Mouse (Mus musculus): ENCODE measurements at regions not wholly inside any gene's neighbourhood (a gene's known extent, or its start where the extent isn't known, plus 50 kb on each side); places are given as distances from the start of the nearest gene placed in this dataset.

DNA sequence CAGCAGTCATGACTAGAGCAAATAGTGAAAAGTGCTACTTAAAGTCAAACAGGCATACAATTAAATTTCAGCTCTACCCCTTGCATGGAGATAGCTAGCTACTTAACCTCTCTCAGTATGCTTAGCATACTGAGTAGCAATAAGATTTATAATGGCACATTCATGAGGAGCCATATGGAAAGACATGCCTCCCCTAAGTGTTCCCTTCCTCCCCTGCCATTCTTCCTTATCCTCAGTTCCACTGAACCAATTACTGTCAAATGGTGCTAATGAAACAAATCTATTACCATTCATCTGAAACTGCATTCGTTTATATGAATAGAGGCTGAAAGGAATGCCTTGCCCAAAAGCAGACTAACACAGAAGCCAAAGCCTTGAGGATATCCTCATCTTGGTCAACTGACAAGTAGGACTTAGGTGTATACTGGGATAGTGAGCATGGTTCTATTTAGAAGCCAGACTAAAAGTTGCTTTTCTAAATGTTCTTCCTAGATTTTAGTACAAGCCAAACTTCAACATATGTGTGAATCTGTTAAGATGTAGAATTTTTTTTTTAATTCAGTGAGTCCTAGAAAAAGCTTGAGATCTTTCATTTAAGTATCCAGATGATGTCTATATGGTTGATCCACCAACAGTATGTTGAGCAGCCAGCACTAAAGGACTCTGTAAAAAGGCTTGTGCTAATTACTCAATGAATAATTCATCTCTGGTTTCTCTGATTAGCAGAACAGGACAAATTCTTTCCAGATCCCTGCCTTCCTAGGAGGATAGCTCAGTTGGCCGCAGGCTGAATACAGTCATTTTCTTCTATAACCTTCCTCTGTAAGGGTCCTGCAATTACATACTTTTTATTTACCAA lies 368.7 kb downstream of the Tmem135 start:
- DNase-seq (ENCODE audit: low spot score) (no peak), ATAC-seq (ENCODE audit: low FRiP score, low TSS enrichment) (no peak)
- Histone ChIP-seq H3K9ac (ENCODE audit: low read length) (no peak overlapping the region), H3K27ac (replicated peaks) (no peak overlapping the region), H3K9me3 (ENCODE audit: control insufficient read depth, low read length) (no peaks in the 10 kb centered on the region), H3K4me3 (ENCODE audit: low read depth, low read length) (no peak overlapping the region), H3K36me3 (ENCODE audit: control insufficient read depth, insufficient read depth, low read length) (no peaks in the 10 kb centered on the region), H3K4me1 (replicated peaks; ENCODE audit: control insufficient read depth, insufficient read depth) (no peaks in the 10 kb centered on the region), H3K4me2 (replicated peaks; ENCODE audit: low read depth) (no peak overlapping the region), H3K27me3 (ENCODE audit: control insufficient read depth, insufficient read depth, low read length) (no peaks in the 10 kb centered on the region)
- 66% methylated on average over 2 of the region's 2 CpGs for WGBS
- TF ChIP-seq CTCF (IDR thresholded peaks at IDR 0.05; ENCODE audit: low read depth) (no peak), EP300 (optimal IDR thresholded peaks at IDR 0.05) (no peak)

DNA sequence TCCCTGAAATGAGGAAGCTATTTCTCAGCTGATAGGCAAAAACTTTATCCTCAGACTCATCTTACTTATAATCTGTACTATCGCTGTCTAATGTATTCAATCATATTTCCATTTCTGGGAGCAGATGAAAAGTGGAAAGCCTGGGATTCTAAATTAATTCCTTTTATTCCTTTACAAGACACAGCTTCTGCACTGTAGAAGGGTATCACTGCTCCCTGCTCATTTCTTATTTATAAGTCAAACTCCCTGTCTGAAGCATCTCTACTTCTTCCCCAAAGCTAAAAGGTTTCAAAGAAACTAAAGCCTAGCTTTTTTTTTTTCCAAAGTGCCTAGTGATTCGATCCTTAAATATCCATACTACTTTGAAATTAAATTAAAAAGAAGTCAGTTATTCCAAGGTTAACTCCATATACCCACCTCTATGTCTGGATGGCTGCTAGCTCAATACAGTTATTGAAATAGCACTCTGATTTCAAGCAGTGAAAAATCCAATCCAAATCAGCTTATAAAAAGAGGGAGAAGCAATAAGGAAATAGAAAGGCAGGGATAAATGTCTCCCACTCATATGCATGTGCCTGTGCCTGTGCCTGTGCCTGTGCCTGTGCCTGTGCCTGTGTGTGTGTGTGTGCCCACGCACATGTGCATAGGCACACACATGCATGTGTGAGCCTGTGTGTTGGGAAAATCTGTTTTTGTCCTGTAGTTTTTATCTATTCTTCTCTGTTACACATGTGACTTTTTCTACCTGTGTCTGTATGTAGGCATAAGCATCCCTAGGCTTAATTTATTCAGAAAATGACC lies 380.6 kb downstream of the Tmem135 start:
- no peak overlapping the region for H3K4me2 ChIP-seq (replicated peaks; ENCODE audit: low read depth)
- no peak overlapping the region for H3K9ac ChIP-seq (ENCODE audit: low read length)
- no peak overlapping the region for H3K27ac ChIP-seq (replicated peaks)
- H3K9me3 ChIP-seq (ENCODE audit: control insufficient read depth, low read length) = no peaks in the 10 kb centered on the region
- H3K4me3 ChIP-seq (ENCODE audit: low read depth, low read length) = no peak overlapping the region
- DNase-seq (ENCODE audit: low spot score) (no peak), ATAC-seq (ENCODE audit: low FRiP score, low TSS enrichment) (no peak)
- no peaks in the 10 kb centered on the region for H3K36me3 ChIP-seq (ENCODE audit: control insufficient read depth, insufficient read depth, low read length)
- TF ChIP-seq CTCF (IDR thresholded peaks at IDR 0.05; ENCODE audit: low read depth) (no peak), EP300 (optimal IDR thresholded peaks at IDR 0.05) (no peak)
- H3K4me1 ChIP-seq (replicated peaks; ENCODE audit: control insufficient read depth, insufficient read depth) = no peaks in the 10 kb centered on the region
- 92% methylated on average over 3 of the region's 3 CpGs for WGBS
- no peaks in the 10 kb centered on the region for H3K27me3 ChIP-seq (ENCODE audit: control insufficient read depth, insufficient read depth, low read length)

DNA sequence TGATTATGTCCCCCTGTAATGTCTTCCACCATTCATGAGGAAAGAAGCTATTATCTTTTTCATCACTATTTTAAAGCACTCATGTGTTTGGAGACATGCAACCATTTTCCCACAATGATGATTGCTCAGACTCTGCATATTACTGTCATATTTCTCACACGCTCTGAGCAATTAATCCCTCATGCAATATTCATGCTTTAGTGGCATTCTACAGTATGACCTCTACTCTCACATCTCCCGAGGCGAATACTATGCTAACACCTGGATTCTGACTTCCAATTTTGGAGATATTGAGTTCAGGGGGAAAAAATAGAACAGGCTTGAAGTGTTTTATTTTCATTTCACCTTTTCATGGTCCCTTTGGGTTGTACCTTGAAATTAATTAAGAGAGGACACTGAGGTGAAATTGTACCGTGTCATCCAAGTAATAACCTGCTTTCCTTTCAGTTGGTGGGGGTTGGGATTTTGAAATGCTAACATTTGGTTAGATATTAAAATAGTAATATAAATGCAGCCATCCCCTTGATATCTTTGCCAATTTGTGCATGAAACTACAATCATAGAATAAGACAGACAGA lies 405.1 kb downstream of the Tmem135 start:
- ATAC-seq (ENCODE audit: low FRiP score, low TSS enrichment) = no peak
- 79% methylated on average over 4 of the region's 4 CpGs for WGBS
- Histone ChIP-seq H3K4me1 (replicated peaks; ENCODE audit: control insufficient read depth, insufficient read depth) (no peaks in the 10 kb centered on the region), H3K4me2 (replicated peaks; ENCODE audit: low read depth) (no peak overlapping the region), H3K9ac (ENCODE audit: low read length) (no peak overlapping the region), H3K36me3 (ENCODE audit: control insufficient read depth, insufficient read depth, low read length) (no peaks in the 10 kb centered on the region), H3K4me3 (ENCODE audit: low read depth, low read length) (no peak overlapping the region), H3K27me3 (ENCODE audit: control insufficient read depth, insufficient read depth, low read length) (no peaks in the 10 kb centered on the region), H3K9me3 (ENCODE audit: control insufficient read depth, low read length) (no peaks in the 10 kb centered on the region), H3K27ac (replicated peaks) (no peak overlapping the region)
- TF ChIP-seq EP300 (optimal IDR thresholded peaks at IDR 0.05) (no peak), CTCF (IDR thresholded peaks at IDR 0.05; ENCODE audit: low read depth) (no peak)
- no peak for DNase-seq (ENCODE audit: low spot score)

DNA sequence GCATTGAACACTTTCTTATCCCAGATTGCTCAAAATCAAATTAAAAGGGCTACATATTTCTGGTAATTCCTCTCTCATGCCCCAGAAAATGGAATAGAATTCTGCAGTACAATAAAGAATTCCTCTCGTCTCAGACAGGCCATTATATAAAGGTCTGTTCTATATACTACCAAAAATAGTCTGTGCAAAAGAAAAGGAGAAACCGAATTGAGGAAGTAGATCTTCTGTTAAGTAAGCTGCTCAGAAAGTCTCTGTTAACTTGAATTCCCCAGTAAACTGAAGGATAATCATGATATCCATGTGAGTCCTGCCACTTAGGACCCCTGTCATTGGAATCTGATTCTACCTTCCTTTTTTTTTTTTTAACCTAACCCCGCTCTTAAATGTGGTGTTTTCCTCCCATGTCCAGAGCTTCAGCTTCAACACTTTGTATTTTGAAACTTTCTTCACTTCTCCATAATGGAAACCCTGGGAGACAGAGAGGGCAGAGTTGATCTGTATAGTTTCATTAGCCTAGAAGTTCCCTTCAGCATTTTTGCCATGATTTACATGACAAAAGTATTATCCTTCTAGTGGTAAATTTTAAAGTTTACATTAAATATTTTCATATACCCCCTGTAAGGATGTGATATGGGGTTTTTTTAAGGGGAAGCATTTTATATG lies 406.1 kb downstream of the Tmem135 start:
- ATAC-seq (ENCODE audit: low FRiP score, low TSS enrichment) (no peak), DNase-seq (ENCODE audit: low spot score) (no peak)
- no peak overlapping the region for H3K4me2 ChIP-seq (replicated peaks; ENCODE audit: low read depth)
- H3K9ac ChIP-seq (ENCODE audit: low read length) = no peak overlapping the region
- no peaks in the 10 kb centered on the region for H3K27me3 ChIP-seq (ENCODE audit: control insufficient read depth, insufficient read depth, low read length)
- no peaks in the 10 kb centered on the region for H3K36me3 ChIP-seq (ENCODE audit: control insufficient read depth, insufficient read depth, low read length)
- TF ChIP-seq CTCF (IDR thresholded peaks at IDR 0.05; ENCODE audit: low read depth) (no peak), EP300 (optimal IDR thresholded peaks at IDR 0.05) (no peak)
- H3K4me3 ChIP-seq (ENCODE audit: low read depth, low read length) = no peak overlapping the region
- WGBS = 83% methylated on average over 3 of the region's 3 CpGs
- no peaks in the 10 kb centered on the region for H3K9me3 ChIP-seq (ENCODE audit: control insufficient read depth, low read length)
- H3K4me1 ChIP-seq (replicated peaks; ENCODE audit: control insufficient read depth, insufficient read depth) = no peaks in the 10 kb centered on the region
- H3K27ac ChIP-seq (replicated peaks) = no peak overlapping the region

DNA sequence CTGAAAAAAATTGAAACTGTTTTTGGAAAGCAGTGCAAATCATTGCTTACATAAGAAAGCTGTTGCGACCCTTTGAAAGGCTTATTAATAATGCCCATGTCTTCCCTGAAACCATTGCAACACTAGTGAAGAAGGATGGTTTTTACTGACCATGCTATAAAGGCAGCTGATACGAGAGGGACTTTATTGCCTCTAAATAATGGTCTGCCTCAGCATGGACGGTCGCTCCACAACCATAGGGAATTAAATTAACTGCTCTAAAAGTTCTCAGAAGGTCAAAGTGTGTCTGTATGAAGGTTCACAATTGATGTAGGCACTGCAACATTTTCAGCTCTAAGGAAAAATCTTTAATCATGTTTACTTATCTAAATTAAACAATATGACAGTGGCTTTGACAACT lies 429.6 kb downstream of the Tmem135 start:
- TF ChIP-seq EP300 (optimal IDR thresholded peaks at IDR 0.05) (no peak), CTCF (IDR thresholded peaks at IDR 0.05; ENCODE audit: low read depth) (no peak)
- Histone ChIP-seq H3K36me3 (ENCODE audit: control insufficient read depth, insufficient read depth, low read length) (no peaks in the 10 kb centered on the region), H3K27ac (replicated peaks) (no peak overlapping the region), H3K4me3 (ENCODE audit: low read depth, low read length) (no peak overlapping the region), H3K9me3 (ENCODE audit: control insufficient read depth, low read length) (no peaks in the 10 kb centered on the region), H3K4me2 (replicated peaks; ENCODE audit: low read depth) (no peak overlapping the region), H3K27me3 (ENCODE audit: control insufficient read depth, insufficient read depth, low read length) (no peaks in the 10 kb centered on the region), H3K9ac (ENCODE audit: low read length) (no peak overlapping the region), H3K4me1 (replicated peaks; ENCODE audit: control insufficient read depth, insufficient read depth) (no peaks in the 10 kb centered on the region)
- DNase-seq (ENCODE audit: low spot score) (no peak), ATAC-seq (ENCODE audit: low FRiP score, low TSS enrichment) (no peak)
- 47% methylated on average over 4 of the region's 4 CpGs for WGBS

Measured in stomach, postnatal 0 days (tissue).